Mouse (Mus musculus): ENCODE results near the gene Slc7a5. TPM values are rescaled to one million over a fixed set of nuclear protein-coding genes. Genes with fewer than 3 reads are reported as not detected.

Gene Slc7a5
- polyA plus RNA-seq, 1 experiment from 2014 or later, result 10.5 TPM

DNA sequence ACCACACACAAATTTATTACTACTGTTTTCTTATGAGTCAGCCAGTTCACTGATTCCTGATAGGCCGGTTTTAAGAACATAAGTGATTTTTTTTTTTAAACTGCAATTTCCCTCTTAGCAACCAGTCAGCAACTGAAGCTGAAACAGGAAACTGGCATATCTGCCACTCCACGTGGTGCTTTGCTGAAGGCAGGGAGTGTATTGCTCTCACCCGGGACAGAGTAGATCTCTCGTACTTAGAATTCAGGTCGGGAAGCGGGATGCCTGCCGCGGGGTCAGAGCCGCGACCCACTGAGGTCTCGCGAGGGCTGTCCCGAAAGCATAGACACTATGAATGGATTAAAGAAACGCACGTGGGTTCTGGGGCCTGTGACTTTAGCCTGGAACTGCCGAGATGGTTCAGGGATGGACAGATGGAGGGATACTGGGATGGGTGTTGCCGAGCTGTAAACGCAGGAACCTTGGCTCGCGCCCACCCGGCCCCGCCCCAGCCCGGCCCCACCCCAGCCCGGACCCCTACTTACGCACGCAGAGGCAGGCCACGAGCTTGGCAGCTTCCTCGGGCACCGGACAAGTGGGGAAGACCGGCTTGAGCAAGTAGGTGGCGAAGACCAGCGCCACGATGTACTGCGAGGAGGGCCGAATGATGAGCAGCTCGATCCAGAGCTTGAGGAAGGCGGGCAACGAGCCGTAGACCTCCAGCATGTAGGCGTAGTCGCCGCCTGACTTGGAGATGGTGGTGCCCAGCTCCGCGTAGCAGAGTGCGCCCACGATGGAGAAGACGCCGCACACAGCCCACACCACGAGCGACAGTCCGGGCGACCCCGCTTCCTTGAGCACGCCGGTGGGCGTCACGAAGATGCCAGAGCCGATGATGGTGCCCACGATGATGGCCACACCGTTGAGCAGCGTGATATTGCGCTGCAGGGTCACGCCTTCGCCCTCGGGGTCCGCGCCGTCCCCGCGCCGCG, 667 bp downstream of the Slc7a5 start:
- Histone ChIP-seq H3K9ac (replicated peaks) (peak overlapping the region; percentile 83), H3K4me2 (ENCODE audit: low read depth, low read length) (peak overlapping the region; percentile 99), H3K27ac (ENCODE audit: low read depth) (peak overlapping the region; percentile 44), H3K4me1 (ENCODE audit: insufficient read depth) (peaks cover 29% of the 10 kb centered on the region), H3K27me3 (ENCODE audit: insufficient read depth, low read length) (no peaks in the 10 kb centered on the region), H3K9me3 (ENCODE audit: low read length) (no peaks in the 10 kb centered on the region), H3K36me3 (replicated peaks; ENCODE audit: insufficient read depth, low read length) (no peaks in the 10 kb centered on the region), H3K4me3 (ENCODE audit: low read depth, low read length) (peak overlapping the region; percentile 97)
- under 1% methylated on average over 59 of the region's 72 CpGs for WGBS (ENCODE audit: insufficient replicate concordance)
- DNase-seq, result peak; percentile 56
- 0 out of 2 replicates have a peak, but pooled peaks have one; percentile 3 for TF ChIP-seq EP300 (IDR thresholded peaks at IDR 0.05; ENCODE audit: low read depth)
- TF ChIP-seq CTCF (IDR thresholded peaks at IDR 0.05; ENCODE audit: low read depth), result no peak
- peak; percentile 26 for ATAC-seq

DNA sequence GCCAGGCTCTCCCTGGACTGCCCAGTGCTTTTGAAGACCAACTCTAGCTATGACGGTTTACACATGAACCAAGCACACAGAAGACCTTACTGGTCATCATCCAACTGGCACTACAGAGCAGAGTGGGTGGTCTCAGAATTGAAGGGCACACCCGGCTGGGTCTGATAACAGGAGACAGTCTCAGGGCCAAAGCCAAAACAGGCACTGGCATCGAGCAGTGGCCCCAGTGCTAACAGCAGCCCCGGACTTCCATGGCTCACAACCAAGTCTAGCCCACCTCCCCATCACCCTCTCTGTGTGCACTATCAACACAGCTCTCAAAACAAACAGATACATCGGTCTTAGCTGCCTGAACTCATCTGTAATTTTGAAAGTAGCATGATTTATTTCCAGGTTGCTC, 1.6 kb downstream of the Slc7a5 start:
- no peak overlapping the region for H3K27ac ChIP-seq (ENCODE audit: low read depth)
- 14% methylated on average over 5 of the region's 5 CpGs for WGBS (ENCODE audit: insufficient replicate concordance)
- DNase-seq, result no peak

DNA sequence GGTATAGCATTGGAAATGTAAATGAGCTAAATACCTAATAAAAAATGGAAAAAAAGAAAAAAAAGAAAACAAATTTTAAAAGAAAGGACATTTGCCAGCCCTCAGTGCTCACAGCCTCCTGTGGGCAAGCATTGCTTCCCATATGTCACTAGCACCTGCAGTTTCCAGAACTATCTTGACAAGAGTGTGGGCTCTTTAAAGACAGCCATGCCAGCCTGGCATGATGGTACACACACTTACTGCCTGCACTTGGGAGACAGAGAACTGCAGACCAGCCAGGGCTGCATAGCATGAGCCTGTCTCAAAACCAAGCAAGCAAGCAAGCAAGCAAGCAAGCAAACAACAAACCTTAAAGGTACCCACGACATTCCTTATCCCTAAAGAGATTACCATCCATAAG, 2.1 kb downstream of the Slc7a5 start:
- H3K4me3 ChIP-seq (ENCODE audit: low read depth, low read length), result peak overlapping the region; percentile 97
- H3K27me3 ChIP-seq (ENCODE audit: insufficient read depth, low read length), result no peaks in the 10 kb centered on the region
- H3K4me1 ChIP-seq (ENCODE audit: insufficient read depth), result peaks cover 33% of the 10 kb centered on the region
- H3K27ac ChIP-seq (ENCODE audit: low read depth), result no peak overlapping the region
- no peaks in the 10 kb centered on the region for H3K36me3 ChIP-seq (replicated peaks; ENCODE audit: insufficient read depth, low read length)
- TF ChIP-seq CTCF (IDR thresholded peaks at IDR 0.05; ENCODE audit: low read depth) (no peak), EP300 (IDR thresholded peaks at IDR 0.05; ENCODE audit: low read depth) (no peak)
- DNase-seq (no peak), ATAC-seq (no peak)
- 48% methylated on average over 1 of the region's 1 CpGs for WGBS (ENCODE audit: insufficient replicate concordance)
- no peaks in the 10 kb centered on the region for H3K9me3 ChIP-seq (ENCODE audit: low read length)
- H3K9ac ChIP-seq (replicated peaks), result peak overlapping the region; percentile 83
- peak overlapping the region; percentile 99 for H3K4me2 ChIP-seq (ENCODE audit: low read depth, low read length)

More for the DNA sequence above, 1.6 kb downstream of the Slc7a5 start:
- no peak for TF ChIP-seq EP300 (IDR thresholded peaks at IDR 0.05; ENCODE audit: low read depth)
- no peak for TF ChIP-seq CTCF (IDR thresholded peaks at IDR 0.05; ENCODE audit: low read depth)
- ATAC-seq, result no peak
- Histone ChIP-seq H3K9me3 (ENCODE audit: low read length) (no peaks in the 10 kb centered on the region), H3K4me2 (ENCODE audit: low read depth, low read length) (peak overlapping the region; percentile 99), H3K36me3 (replicated peaks; ENCODE audit: insufficient read depth, low read length) (no peaks in the 10 kb centered on the region), H3K27me3 (ENCODE audit: insufficient read depth, low read length) (no peaks in the 10 kb centered on the region), H3K9ac (replicated peaks) (peak overlapping the region; percentile 83), H3K4me3 (ENCODE audit: low read depth, low read length) (peak overlapping the region; percentile 97), H3K4me1 (ENCODE audit: insufficient read depth) (peaks cover 33% of the 10 kb centered on the region)

DNA sequence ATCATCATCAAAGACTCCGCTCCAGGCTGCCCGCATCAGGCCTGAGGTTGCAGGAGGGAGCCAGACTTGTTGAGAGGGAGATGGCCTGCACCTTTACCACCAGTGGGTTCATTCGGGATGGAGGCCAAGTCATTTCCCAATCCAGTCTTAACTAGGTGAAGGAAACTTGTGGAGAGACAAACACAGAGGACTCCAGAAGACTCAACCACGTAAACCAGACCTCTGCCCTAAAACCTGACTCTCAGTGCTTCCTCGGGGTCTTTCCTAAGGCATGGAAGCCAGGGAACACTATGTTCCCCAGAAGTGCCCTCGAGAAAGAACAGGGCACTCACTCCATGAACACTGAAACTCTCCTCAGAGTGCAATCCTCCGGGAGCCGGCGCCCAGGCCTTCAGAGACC, 2.5 kb downstream of the Slc7a5 start:
- H3K27ac ChIP-seq (ENCODE audit: low read depth), result no peak overlapping the region
- H3K4me3 ChIP-seq (ENCODE audit: low read depth, low read length), result peak overlapping the region; percentile 97
- H3K36me3 ChIP-seq (replicated peaks; ENCODE audit: insufficient read depth, low read length), result no peaks in the 10 kb centered on the region
- no peak for ATAC-seq
- H3K9ac ChIP-seq (replicated peaks), result peak overlapping the region; percentile 83; the same call in 1 of the 2 replicates
- DNase-seq, result no peak
- H3K9me3 ChIP-seq (ENCODE audit: low read length), result no peaks in the 10 kb centered on the region
- peak overlapping the region; percentile 99 for H3K4me2 ChIP-seq (ENCODE audit: low read depth, low read length)
- WGBS (ENCODE audit: insufficient replicate concordance), result 77% methylated on average over 9 of the region's 9 CpGs
- H3K27me3 ChIP-seq (ENCODE audit: insufficient read depth, low read length), result no peaks in the 10 kb centered on the region
- peaks cover 36% of the 10 kb centered on the region for H3K4me1 ChIP-seq (ENCODE audit: insufficient read depth)
- no peak for TF ChIP-seq CTCF (IDR thresholded peaks at IDR 0.05; ENCODE audit: low read depth)
- TF ChIP-seq EP300 (IDR thresholded peaks at IDR 0.05; ENCODE audit: low read depth), result no peak

DNA sequence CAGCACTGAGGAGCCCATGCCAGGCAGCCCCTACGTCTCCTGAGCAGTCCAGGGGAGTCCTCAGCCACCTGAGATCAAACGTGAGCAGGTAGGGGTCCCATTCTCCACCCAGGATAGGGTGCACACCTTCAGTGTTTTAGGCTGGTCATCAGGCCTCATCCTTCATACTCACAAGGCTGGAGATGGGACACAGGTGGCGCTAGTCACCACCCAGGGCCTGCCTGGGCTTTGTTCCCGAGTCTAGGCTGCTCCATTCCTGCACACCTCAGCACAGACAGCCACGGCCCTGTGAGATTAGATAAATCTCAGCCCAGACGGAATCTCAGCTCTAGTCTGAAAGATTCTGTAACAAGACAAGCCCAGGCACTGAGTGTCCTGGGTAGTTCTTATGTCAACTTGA, 3.5 kb downstream of the Slc7a5 start:
- H3K36me3 ChIP-seq (replicated peaks; ENCODE audit: insufficient read depth, low read length), result no peaks in the 10 kb centered on the region
- TF ChIP-seq EP300 (IDR thresholded peaks at IDR 0.05; ENCODE audit: low read depth) (no peak), CTCF (IDR thresholded peaks at IDR 0.05; ENCODE audit: low read depth) (peak; percentile 51)
- no peak overlapping the region for H3K4me3 ChIP-seq (ENCODE audit: low read depth, low read length)

DNA sequence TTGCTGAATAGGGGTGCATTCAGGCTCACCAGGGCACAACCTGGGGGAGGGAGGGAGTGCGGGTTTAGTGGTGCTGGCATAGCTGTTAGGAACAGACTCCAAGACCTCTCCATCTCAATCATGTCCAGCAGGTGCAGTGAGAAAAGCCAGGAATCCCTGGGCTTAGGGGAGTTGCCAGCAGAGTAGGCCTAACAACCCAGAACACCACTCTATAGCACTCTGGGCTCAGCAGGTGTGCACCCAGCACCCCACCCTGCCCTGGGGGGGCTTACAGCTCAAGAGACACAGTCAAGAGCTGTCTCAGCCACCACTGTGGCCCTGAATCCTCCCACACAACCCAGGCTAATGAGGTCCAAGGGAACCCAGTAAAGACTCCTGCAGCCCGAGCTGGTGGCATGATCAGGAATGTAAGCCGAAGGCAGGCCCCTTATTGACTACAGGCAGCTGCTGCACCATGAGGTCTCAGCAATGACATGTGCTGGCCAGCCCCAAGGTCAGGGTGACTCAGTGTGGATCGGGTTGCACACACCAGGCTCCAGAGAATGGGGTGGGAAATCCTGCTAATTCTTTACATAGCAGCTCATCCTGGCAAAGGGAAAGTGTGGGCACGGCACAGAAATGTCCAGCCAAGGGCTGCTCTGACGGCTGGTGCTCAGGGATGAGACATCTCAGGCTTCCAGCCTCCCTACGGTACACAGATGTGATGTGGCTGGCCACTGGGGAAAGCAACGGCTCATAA, 5.8 kb downstream of the Slc7a5 start:
- DNase-seq, result no peak
- H3K4me1 ChIP-seq (ENCODE audit: insufficient read depth), result peaks cover 46% of the 10 kb centered on the region
- no peak overlapping the region for H3K27ac ChIP-seq (ENCODE audit: low read depth)
- H3K27me3 ChIP-seq (ENCODE audit: insufficient read depth, low read length), result no peaks in the 10 kb centered on the region
- H3K9me3 ChIP-seq (ENCODE audit: low read length), result no peaks in the 10 kb centered on the region
- no peak overlapping the region for H3K4me3 ChIP-seq (ENCODE audit: low read depth, low read length)
- 69% methylated on average over 8 of the region's 8 CpGs for WGBS (ENCODE audit: insufficient replicate concordance)
- no peak overlapping the region for H3K4me2 ChIP-seq (ENCODE audit: low read depth, low read length)
- ATAC-seq, result no peak
- TF ChIP-seq EP300 (IDR thresholded peaks at IDR 0.05; ENCODE audit: low read depth) (no peak), CTCF (IDR thresholded peaks at IDR 0.05; ENCODE audit: low read depth) (no peak)
- H3K9ac ChIP-seq (replicated peaks), result no peak overlapping the region
- no peaks in the 10 kb centered on the region for H3K36me3 ChIP-seq (replicated peaks; ENCODE audit: insufficient read depth, low read length)

More for the DNA sequence above, 3.5 kb downstream of the Slc7a5 start:
- DNase-seq, result no peak
- H3K27me3 ChIP-seq (ENCODE audit: insufficient read depth, low read length), result no peaks in the 10 kb centered on the region
- peaks cover 38% of the 10 kb centered on the region for H3K4me1 ChIP-seq (ENCODE audit: insufficient read depth)
- H3K4me2 ChIP-seq (ENCODE audit: low read depth, low read length), result no peak overlapping the region
- no peak for ATAC-seq
- no peak overlapping the region for H3K27ac ChIP-seq (ENCODE audit: low read depth)
- no peak overlapping the region for H3K9ac ChIP-seq (replicated peaks)
- 56% methylated on average over 6 of the region's 6 CpGs for WGBS (ENCODE audit: insufficient replicate concordance)
- no peaks in the 10 kb centered on the region for H3K9me3 ChIP-seq (ENCODE audit: low read length)

All from liver, postnatal 0 days (tissue).